Mouse (Mus musculus) erythroblast, embryonic 14.5 days (primary cell): ENCODE measurements around the gene Tubb2b. TPM values are rescaled to one million over a fixed set of nuclear protein-coding genes. Genes with fewer than 3 reads are reported as not detected.

Experiments
- H3K27me3 ChIP-seq: 2 replicates; pipeline ENCODE4 v1.6.1; 2012; ENCODE audit warnings: inconsistent platforms; ENCODE audit not compliant: control insufficient read depth
- H3K36me3 ChIP-seq: 2 replicates; pipeline ENCODE4 v1.6.1; 2012; ENCODE audit warnings: mild to moderate bottlenecking, inconsistent platforms; ENCODE audit not compliant: control insufficient read depth
- H3K4me1 ChIP-seq: 2 replicates; pipeline ENCODE4 v1.6.1; 2012; ENCODE audit warnings: inconsistent platforms; ENCODE audit not compliant: control insufficient read depth
- H3K4me3 ChIP-seq: replicated peaks from 2 replicates; pipeline ENCODE3; 2012; ENCODE audit warnings: moderate library complexity, mild to moderate bottlenecking, inconsistent platforms
- H3K9me3 ChIP-seq: 2 replicates; pipeline ENCODE4 v1.6.1; 2012; ENCODE audit warnings: low read length, inconsistent platforms, mixed read lengths; ENCODE audit not compliant: control insufficient read depth
- GATA1 ChIP-seq: IDR thresholded peaks from 2 replicates; pipeline ENCODE4 v1.6.1; 2012; ENCODE audit warnings: low read length, inconsistent platforms, mixed read lengths
- TAL1 ChIP-seq: IDR thresholded peaks from 3 replicates; pipeline ENCODE4 v1.6.1; 2012; ENCODE audit warnings: low read length, inconsistent platforms, mixed read lengths
- polyA plus RNA-seq: library from polyadenylated mRNA; stranded (reverse); fragments of >175 nt; gene quantifications from 2 replicates; pipeline ENCODE4 v1.2.3, GENCODE M21; 2012

Tubb2b gene
- polyA plus RNA-seq, 1 experiment, result 0.14 TPM

DNA sequence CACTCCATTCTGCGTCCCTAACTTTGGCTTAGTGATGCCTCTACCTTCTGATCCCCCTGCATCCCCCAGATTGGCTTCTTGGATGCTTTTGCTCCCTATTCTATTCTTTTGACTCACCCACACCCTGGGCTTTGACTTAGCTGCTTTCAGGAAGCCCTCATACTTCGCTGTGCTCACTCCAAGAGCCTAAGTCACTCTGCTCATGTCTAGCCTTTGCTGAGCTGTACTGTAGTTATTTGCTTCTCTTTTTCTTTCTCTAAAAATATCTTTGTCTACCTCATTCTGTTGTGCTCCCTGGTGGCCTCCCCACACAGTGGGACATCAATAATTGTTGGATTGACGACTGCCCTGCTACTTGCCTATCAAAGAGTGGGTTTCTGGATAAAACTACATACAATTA lies 17.9 kb upstream of the Tubb2b start:
- no peaks in the 10 kb centered on the region for H3K9me3 ChIP-seq
- no peak for TF ChIP-seq GATA1
- TF ChIP-seq TAL1, result no peak

GRCm38 (mm10) chr13:34146916-34147315 lies 16.6 kb upstream of the Tubb2b start:
- H3K9me3 ChIP-seq, result no peaks in the 10 kb centered on the region
- H3K4me1 ChIP-seq, result peaks cover 4% of the 10 kb centered on the region; the same call in 1 of the 2 replicates
- TF ChIP-seq TAL1, result no peak
- TF ChIP-seq GATA1, result no peak
- no peaks in the 10 kb centered on the region for H3K36me3 ChIP-seq
- H3K27me3 ChIP-seq, result peaks cover 37% of the 10 kb centered on the region
- H3K4me3 ChIP-seq, result no peak overlapping the region

More for the DNA sequence above, 17.9 kb upstream of the Tubb2b start:
- Histone ChIP-seq H3K4me3 (no peak overlapping the region), H3K27me3 (peaks cover 37% of the 10 kb centered on the region), H3K36me3 (no peaks in the 10 kb centered on the region), H3K4me1 (peaks cover 4% of the 10 kb centered on the region; the same call in 1 of the 2 replicates)

GRCm38 (mm10) chr13:34143389-34143788 lies 13.1 kb upstream of the Tubb2b start:
- no peaks in the 10 kb centered on the region for H3K4me1 ChIP-seq
- TF ChIP-seq TAL1 (no peak), GATA1 (no peak)
- H3K9me3 ChIP-seq, result no peaks in the 10 kb centered on the region
- no peak overlapping the region for H3K4me3 ChIP-seq
- no peaks in the 10 kb centered on the region for H3K36me3 ChIP-seq
- H3K27me3 ChIP-seq, result peaks cover 7% of the 10 kb centered on the region

DNA sequence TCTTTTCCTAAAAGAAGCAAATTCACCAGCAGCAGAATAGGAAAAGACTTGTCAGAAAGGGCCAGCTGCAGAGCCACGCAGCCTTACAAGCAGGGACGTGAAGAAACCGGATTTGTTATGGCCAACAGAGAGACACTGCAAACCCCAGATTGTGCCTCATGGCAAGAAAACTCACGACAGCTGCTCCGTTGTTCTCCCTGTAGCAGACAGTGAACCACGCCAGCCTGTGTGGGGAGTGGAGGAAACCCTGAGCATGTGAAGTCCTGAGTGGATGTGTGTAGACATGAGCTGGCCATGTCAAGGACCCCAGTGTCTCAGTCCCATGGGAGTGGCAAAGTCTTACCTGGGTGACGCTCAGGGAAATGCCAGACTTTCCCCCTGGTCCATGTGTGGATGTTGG lies 6.3 kb upstream of the Tubb2b start:
- TF ChIP-seq TAL1 (no peak), GATA1 (no peak)
- Histone ChIP-seq H3K36me3 (no peaks in the 10 kb centered on the region), H3K4me3 (no peak overlapping the region), H3K4me1 (peaks cover under 1% of the 10 kb centered on the region; the same call in 1 of the 2 replicates), H3K9me3 (no peaks in the 10 kb centered on the region; the same call in 1 of the 2 replicates), H3K27me3 (peaks cover 59% of the 10 kb centered on the region)

- Histone ChIP-seq H3K27me3 (peaks cover 83% of the 10 kb centered on the region), H3K9me3 (no peaks in the 10 kb centered on the region; the same call in 1 of the 2 replicates), H3K4me1 (peaks cover 19% of the 10 kb centered on the region), H3K36me3 (no peaks in the 10 kb centered on the region), H3K4me3 (no peak overlapping the region)
- TF ChIP-seq GATA1 (no peak), TAL1 (no peak)
Measured at GRCm38 (mm10) chr13:34134276-34134675, 4.0 kb upstream of the Tubb2b start.

GRCm38 (mm10) chr13:34133326-34134071 lies 3.2 kb upstream of the Tubb2b start:
- Histone ChIP-seq H3K4me3 (no peak overlapping the region), H3K36me3 (no peaks in the 10 kb centered on the region), H3K9me3 (no peaks in the 10 kb centered on the region; the same call in 1 of the 2 replicates), H3K4me1 (peaks cover 20% of the 10 kb centered on the region), H3K27me3 (peaks cover 91% of the 10 kb centered on the region)
- TF ChIP-seq TAL1 (no peak), GATA1 (no peak)

GRCm38 (mm10) chr13:34132875-34133274 lies 2.6 kb upstream of the Tubb2b start:
- no peak for TF ChIP-seq TAL1
- Histone ChIP-seq H3K36me3 (no peaks in the 10 kb centered on the region), H3K4me1 (peaks cover 20% of the 10 kb centered on the region), H3K9me3 (no peaks in the 10 kb centered on the region; the same call in 1 of the 2 replicates), H3K27me3 (peaks cover 93% of the 10 kb centered on the region), H3K4me3 (no peak overlapping the region)

DNA sequence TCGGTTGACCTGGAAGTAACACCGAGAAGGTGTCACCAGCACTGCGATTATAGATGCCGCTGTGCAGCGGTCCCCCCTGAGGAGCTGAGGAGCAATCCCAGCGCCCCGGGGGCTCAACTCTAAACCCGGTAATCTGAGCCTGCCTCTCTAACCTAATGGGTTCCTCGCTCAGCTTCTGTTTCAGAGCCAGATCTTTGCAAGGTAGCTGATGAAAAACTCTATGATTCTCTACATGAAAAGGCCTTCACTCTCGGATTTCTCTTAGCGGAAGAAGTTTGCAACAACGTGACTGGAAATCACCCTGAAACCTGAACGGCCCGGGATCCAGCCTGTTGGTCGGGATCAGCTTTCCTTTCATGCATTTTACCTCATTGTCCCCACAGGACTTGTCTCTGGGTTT lies 2.0 kb upstream of the Tubb2b start:
- Histone ChIP-seq H3K36me3 (no peaks in the 10 kb centered on the region), H3K9me3 (no peaks in the 10 kb centered on the region; the same call in 1 of the 2 replicates), H3K4me1 (peaks cover 20% of the 10 kb centered on the region), H3K4me3 (no peak overlapping the region), H3K27me3 (peaks cover 89% of the 10 kb centered on the region)
- no peak for TF ChIP-seq GATA1
- no peak for TF ChIP-seq TAL1

DNA sequence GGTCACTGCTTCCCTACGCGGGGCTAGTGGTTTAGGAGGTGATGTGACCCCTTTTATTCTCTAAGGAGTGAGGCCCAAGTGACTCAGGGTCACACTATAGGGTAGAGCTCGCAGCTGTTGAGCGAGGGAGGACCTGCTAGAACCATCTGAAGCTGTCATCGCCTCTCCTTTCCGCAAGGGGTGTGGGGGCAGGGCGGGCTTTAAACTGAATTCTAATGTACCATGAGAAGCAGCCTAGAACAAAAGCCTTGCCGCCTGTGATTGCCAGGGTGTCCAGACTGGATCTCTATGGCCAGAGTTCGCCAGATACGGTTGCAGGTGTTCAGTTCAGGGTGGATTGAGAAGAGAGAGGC lies 1.4 kb upstream of the Tubb2b start:
- Histone ChIP-seq H3K4me3 (no peak overlapping the region), H3K27me3 (peaks cover 83% of the 10 kb centered on the region), H3K4me1 (peaks cover 20% of the 10 kb centered on the region), H3K36me3 (no peaks in the 10 kb centered on the region), H3K9me3 (no peaks in the 10 kb centered on the region; the same call in 1 of the 2 replicates)
- TF ChIP-seq GATA1, result no peak
- TF ChIP-seq TAL1, result no peak
